Mouse (Mus musculus): ENCODE data around the gene Tmem229a.

DNA sequence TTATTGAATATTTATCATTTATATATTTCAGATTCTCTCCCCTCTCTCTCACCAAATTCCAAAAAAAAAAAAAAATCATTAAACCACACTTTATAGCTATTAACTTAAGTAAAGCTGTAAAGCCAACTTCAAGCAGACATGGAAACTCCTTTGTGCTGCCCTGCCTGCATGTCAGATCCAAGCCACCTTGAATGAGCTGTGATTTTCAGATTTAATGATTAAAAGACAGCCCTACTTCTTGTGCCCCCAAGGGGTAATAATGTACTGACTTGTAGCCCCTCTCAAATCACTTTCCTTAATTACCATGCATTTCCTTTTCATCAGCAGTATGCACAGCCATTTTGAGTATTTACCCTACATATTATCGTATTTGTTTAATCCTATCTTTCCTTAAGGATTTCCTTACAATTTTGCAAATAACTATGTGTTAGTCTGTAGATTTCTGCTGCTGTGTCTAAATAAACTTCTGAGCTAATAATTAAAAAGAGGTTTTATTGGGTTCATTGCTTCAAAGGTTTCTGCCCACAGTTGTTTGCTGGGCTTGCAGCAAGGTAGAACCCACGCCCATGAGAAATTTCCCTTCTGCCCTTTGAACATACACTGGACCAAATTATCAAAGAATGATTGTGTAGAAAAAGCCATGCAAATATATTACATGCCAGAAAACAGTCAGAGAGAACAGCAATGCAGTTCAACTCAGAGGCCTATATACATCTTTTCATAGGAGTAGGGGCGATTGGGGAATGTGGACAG, 12.6 kb upstream of the Tmem229a start:
- no peak for TF ChIP-seq POLR2A (IDR thresholded peaks at IDR 0.05; ENCODE audit: low read depth, low read length)
- TF ChIP-seq CTCF (IDR thresholded peaks at IDR 0.05; ENCODE audit: extremely low read depth, insufficient read depth, insufficient read length, insufficient replicate concordance), result no peak
